Mouse (Mus musculus) layer of hippocampus, adult 8-10 months (tissue): ENCODE data around the gene Ly6g6e. TPM values are rescaled to one million over a fixed set of nuclear protein-coding genes. Genes with fewer than 3 reads are reported as not detected.
"Not testable (repeated sequence)": the region's sequence is repeated elsewhere in the genome, so short reads cannot be mapped to it uniquely, and the experiment has no call there.

Experiments
- DNase-seq, 2 experiments: peaks; one replicate each; pipeline ENCODE4 v3.0.0; 2022; ENCODE audit warnings: low spot score in 2 of 2
- total RNA-seq, 4 experiments: library from RNA; stranded (reverse); gene quantifications; 2 replicates each; pipeline ENCODE4 v1.2.4; 2022

The Ly6g6e gene
- total RNA-seq, 4 experiments from 2014 or later = 4.6 to 7.1 (median 5.6) TPM

DNA sequence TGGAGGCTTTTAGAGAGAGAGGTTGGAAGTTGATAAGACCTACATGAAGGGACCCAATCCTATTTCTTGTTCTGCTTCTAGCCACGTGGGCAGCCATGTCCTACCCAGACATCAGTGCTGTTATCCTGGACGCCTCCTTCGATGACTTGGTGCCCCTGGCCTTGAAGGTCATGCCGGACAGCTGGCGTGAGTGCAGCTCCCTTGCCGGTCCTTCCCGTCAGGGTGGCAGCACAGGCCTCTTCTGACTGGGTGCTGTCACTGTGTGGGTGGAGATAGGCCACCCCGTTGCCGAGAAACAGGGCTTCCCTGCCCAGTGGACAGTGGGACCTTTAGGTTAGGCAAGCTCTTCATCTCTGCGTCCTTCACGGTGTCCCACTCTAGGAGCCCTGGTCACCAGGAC, 24.5 kb downstream of the Ly6g6e start:
- no peak for DNase-seq

DNA sequence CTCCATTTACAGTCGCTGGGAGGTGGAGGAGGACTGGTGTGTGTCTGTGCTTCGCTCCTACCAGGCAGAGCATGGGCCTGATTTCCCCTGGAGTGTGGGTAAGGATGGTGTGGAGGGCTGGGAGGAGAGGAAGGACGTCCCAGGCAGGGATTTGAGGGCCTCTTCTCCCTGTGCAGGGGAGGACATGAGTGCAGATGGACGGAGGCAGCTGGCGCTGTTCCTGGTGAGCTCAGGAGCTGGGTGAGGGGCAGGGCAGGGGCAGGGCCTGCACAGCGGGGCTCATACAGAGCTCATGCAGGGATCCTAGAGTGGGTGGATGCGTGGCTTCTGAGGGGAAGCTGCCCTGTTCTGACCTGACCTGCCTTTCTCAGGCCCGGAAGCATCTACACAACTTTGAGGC, 25.6 kb downstream of the Ly6g6e start:
- no peak for DNase-seq

DNA sequence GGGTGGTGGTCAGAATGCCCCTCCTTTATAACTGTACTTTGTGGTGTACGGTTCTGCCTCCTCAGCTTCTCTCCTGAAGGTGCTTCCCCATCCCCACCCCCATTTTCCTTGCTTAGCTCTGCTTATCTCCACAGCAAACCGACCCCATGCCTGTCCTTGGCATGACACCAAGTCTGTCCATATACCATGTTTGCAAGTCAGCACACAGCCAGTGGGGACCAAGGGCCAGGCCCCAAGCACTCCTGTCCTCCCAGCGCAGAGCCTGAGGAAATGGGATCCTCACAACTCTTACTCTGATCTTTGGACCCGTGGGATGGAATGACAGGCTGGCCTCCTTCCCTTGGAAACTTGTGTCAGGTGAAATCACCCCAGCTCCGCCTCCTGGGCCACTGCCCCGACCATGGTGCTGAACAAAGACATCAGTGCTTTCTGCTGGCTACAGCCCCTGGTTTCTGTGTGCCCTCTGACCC, 26.6 kb downstream of the Ly6g6e start:
- no peak for DNase-seq

DNA sequence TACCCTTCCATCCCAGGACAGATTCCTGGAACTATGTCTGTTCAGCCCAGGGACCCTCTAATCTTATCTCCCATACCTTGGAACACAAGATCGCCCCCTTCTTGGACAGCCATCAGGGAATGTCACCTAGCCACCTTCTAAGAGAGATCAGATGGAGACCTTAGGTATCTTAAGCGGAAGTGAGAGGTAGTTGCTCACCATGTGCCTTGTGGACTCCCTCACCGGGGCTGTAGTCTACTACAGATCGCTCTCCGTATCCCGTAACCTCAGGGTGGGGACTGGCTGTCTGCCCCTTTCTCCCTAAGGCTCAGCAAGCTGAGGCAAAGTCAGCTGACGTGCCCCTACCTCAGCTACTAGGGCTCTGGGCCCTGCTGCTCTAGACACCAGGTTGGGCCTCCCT, 27.4 kb downstream of the Ly6g6e start:
- DNase-seq = no peak

DNA sequence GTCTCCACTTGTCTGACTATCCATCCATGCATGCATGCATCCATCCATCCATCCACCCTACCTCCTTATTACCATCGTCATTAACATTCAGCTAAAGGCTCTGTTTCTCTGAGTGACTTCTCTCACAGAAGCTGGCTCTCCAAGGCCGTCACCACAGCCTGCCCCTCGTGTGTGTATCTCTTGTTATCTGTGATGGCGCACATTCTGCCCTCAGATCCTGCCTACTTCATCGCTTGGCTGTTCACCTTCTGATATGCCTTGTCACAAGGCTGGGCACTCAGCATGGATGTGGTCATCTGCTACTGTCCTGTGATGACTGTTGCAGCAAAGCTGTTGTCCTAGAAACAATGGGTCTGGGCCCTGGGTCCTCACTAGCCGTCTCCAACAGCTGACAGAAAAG, 28.1 kb downstream of the Ly6g6e start:
- DNase-seq = no peak

DNA sequence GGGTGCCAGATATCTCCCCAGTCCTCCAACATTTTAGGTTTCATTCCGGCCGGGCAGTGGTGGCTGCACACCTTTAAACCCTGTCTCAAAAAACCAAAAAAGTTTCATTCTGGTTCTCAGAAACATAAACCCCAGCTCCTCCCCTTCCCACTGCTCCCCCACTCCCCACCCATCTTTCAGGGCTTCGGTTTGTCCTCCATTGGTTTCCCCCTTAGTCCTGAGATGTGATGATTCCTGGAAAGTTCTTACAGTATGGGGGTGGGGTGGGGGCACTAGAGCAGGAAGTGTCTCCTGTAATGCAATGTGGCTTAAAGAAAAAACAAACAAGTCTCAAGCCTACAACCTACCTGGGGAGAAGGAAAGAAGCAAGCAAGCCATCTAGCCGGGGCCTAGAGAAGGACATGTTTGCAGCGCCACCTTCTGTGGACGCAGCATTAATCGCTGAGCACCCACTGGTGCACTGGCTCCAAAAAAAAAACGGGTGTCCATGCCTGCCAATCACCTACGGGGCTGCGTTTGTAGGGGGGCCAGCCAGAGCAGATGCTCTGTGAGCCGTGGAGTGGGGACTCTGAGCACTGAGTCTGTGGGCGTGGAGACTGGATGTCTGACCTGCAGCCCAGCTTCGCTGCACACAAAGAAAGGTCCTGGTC, 29.2 kb downstream of the Ly6g6e start:
- DNase-seq = no peak

DNA sequence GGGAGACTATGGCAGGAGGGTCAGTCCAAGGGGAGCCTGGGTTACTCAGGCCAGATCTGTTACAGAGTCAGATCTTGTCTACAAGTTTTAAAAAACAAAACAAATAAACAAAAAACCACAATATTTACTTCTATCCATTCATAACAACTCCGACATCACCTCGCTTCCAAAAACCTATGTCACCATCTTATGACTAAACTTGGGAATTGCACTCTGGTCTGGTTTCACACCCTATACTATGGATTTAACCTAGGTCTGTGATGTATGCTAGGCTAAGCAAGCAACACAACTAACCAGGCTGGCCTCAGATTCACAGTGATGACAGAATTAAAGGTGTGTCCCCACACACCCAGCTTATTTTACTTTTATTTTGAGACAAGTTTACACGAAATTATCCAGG, 29.8 kb downstream of the Ly6g6e start:
- DNase-seq = no peak

DNA sequence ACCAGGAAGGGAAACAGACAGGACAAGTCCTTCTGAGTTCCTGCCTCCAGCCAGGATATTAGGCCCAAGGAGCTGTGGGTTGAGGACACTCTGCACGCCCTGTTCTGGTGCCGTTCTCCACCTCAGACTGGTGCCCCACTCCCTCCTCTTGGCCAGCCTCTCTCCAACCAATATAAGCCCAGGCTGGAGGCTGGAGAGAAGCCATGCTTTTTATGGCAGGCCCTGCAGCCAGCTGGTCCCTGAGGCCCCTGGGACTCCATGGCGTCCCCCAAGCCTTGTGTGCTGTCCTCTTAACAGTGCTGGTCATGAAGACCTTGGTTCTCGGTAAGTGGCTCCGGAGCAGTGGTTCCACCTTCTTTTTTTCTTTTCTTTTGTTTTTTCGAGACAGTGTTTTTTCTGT, 31.4 kb downstream of the Ly6g6e start, which contains the start of gene Ly6g5c:
Gene Ly6g5c (plus strand): TSS at position 183 of the 400 bp plus-strand sequence.
- no peak for DNase-seq

DNA sequence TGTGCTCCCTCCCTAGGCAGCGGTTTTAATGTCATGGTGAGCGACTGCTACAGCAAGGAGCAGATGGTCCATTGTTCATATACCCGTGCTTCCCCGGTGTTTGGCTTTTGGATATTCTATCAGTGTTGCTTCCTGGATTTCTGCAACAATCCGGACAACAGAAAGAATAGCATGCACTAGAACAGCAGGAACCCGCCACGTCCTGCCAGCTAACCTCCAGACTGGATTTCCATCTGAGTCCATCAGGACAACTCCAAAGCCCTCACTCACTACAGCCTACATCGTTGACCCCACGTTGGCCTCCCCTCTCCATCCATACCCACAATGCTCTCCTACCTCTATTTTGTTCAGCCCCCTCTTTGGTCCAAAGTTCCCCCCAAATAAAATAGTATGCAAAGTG, 35.1 kb downstream of the Ly6g6e start:
- no peak for DNase-seq

DNA sequence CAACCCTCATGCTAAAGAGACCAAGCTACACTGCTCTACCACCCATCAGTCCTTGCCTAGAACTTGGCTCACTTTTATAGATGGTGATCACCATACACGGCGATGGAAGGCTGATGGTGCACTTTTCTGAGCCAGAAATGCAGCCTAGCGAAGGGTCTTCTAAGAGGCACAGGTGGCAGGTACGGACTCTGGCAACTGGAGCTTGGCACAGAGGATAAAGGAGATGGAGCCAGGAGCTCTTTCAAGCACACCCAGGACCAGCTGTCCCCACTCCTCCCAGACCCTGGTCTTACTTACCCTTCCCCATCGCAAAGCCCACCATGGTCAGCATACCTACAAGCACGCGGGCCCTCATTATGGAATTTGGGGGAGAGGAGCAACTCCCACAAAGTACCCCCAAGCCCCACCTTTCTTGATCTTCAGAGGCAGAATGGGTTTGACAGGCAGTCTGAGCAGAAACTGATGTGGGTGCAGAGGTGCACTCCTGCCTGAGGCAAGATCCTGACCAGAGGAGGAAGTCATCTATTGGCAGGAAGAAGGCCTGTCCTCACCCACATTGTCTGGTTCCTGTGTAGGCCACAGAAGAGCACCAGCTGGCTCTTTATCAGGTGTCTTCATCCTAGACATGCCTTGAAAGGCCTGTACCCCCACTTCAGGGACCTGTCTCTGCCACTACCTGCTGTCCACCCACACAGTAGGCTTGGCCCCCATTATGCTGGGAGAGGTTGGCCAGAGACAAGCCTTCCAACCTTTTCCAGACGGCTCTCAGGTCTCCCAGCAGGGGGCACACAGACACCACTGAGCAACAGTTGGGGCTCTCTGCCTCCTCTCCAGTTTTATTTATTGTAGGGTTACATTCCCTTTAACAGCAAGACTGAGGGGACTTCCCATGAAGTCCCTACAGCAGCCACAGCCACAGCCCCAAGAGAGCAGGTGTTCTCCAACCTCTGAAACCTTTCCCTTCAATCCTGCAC, 38.6 kb downstream of the Ly6g6e start, which contains the start of gene Ly6g5b:
Gene Ly6g5b (minus strand): TSS at position 383 of the 974 bp plus-strand sequence.
- DNase-seq = no peak

DNA sequence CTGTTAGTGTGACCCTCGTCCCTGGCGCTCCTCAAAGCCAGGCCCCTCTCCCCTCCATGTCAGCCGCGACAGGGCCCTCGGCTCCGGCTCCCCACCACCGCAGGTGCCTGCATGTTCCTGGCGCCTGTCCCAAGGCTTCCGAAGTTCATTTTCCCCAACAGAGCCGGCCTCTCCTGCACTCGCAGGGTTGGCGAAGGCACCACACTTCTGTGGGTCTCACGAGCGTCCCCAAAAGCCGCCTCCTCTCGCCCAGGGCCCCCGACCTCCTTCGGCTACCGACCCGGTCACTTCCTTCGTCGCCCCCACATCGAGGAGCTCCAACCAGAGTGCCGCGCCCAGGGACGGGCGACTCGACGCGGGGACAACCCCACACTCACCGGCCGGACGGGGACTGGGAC, 44.0 kb downstream of the Ly6g6e start:
- peak in 1 of 2 experiments; percentile 33 for DNase-seq

DNA sequence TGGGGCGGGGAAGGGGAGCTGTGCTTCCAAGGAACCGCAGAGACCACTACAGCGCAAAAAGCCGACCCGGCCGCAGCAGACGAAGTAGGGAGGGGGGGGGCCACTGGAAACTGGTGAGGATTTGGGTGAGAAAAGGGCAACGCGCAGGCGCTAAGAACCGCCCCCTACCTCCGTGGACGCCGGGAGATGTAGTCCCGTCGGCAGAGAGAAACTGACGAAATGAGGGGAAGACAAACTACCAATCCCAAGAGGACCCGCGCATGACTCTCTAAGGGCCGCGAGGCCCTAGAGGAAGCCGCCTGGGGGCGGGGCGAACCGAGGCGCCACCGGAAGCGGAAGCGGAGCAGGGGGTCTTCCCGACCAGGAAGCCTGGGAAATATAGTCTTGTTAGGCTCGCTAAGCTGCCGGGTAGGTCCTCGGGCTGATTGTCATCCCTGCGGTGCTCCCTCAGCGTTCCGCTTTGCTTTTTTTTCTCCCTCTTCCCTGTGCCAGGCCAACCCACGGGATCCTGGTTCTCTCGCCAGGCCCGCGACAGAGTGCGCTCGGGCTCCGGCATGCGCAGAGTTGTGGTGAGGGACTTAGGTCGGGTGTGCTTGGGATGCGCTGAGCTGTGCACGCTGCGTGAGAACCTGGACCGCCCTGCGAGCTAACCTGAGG, 44.6 kb downstream of the Ly6g6e start, which contains the start of gene Gpank1:
Gene Gpank1 (plus strand): TSS at position 313 of the 657 bp plus-strand sequence.
- peak; percentile 98 for DNase-seq

DNA sequence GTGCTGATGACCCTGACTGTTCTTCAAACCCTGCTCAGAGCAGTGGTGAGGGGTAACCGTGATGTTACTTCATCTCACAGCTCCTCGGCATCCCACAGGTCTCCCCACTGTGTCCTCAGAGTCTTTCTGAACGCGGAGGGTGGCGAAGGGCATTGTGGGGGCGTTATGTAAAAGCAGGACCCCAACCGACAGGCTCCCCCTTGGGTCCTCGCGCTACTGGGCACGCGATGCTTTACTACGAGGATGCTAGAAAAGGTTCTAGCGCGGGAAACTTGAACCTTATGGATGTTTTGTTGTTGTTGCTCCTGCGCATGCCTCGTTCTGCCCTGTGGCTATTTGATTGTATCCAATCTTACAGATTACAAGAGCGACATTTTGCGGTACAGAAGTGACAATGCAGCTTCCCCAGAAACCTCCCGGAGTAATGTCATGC, 45.2 kb downstream of the Ly6g6e start, which contains the start of gene Csnk2b:
Gene Csnk2b (minus strand): TSS at position 183 of the 433 bp plus-strand sequence.
- peak; percentile 64 to 69 for DNase-seq

DNA sequence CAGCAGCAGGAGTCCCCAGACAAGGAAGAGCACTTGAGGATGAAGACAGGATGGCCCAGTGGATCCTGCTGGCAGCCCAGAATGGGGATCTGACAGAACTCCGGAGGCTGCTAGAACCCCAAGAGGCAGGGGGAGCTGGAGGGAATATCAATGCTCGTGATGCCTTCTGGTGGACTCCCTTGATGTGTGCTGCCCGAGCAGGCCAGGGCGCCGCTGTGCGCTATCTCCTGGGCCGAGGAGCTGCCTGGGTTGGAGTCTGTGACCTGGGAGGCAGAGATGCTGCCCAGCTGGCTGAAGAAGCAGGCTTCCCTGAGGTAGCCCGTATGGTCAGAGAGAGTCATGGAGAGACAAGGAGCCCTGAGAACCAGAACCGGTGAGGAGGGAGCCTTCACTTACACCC, 46.6 kb downstream of the Ly6g6e start:
- DNase-seq = not testable (repeated sequence)

DNA sequence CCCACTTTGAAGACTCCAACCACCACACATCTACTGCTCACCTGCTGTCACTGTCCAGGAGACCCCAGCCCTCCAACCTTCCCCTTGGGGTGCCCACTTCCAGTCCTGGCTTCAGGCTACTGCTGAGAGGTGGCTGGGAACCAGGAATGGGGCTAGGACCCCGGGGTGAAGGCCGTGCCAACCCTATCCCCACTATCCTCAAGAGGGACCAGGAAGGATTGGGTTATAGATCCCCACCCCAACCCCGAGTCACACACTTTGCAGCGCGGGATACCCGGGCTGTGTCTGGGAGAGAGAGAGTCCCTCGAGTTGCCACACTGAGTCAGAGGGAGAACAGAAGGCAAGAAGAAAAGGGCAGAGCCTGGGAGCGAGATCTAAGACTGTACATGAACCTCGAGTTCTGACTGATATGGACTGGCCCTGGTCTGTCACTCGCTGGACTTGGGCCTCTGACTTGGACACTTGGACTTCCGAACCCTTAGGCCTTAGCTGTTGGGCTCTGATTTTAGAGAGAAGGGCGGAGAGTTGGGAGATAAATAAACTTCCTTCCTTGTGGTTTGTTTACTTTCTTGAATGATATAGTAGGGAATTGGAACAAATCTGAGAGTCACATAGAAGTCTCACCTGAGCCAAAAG, 47.7 kb downstream of the Ly6g6e start:
- DNase-seq = not testable (repeated sequence)

DNA sequence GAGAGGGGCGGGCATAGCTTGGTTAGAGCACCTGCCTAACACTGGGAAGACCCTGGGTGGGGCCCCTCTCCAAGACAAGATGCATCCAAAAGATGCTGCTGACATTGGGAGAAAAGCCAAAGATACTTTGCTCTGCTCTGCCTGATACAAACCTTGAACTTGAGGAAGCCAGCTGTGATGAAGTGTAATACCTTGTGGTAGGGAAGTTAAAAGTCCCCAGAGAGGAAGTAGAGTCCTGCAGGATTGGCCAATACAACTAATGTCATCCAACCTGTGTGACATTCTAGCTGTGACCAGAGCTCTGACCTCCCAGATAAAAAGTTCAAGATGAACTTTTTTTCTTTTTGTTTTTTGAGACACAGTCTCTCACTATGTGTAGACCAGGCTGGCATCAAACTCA, 48.4 kb downstream of the Ly6g6e start:
- DNase-seq = no peak

DNA sequence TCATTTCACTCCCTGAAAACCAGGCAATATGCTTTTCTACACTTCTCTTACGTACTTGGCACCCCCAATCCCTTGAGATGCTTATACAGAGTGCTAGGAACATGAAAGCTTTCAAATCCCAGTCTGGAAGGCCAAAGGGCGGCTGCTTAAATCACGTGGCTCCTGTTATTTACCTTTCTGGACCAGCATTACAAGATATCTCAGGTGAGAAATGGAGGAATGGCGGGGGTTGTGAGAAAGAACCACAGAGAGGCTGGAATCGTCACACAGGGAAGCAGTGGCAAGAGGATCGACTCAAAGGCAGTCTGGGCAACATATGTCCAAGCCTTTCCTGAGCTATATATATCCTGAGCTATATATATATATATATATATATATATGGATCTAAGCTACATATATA, 48.9 kb downstream of the Ly6g6e start:
- DNase-seq = no peak

DNA sequence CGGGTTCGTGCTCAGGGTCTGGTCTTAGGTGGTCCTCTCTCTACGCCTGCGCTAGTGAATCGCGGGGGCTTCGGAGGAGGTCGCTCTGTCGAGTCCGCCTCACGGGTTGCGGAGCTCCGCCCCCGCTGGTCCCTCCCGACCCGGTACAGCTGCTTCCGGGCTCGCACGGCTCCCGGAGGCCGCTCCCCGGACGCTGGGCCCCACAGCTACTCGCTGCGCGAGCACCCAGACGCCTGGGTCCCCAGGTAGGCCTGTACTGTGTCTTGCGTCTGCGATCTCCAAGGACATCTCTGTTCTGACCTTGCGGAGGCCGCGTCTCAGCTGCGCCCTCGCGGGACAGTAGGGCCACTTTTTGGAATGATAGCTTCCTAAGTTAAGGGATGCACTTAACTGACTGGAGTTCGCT, 49.5 kb downstream of the Ly6g6e start, which contains the start of gene D17H6S53E:
Gene D17H6S53E (plus strand): TSS at position 168 of the 406 bp plus-strand sequence.
- peak; percentile 58 to 62 for DNase-seq

DNA sequence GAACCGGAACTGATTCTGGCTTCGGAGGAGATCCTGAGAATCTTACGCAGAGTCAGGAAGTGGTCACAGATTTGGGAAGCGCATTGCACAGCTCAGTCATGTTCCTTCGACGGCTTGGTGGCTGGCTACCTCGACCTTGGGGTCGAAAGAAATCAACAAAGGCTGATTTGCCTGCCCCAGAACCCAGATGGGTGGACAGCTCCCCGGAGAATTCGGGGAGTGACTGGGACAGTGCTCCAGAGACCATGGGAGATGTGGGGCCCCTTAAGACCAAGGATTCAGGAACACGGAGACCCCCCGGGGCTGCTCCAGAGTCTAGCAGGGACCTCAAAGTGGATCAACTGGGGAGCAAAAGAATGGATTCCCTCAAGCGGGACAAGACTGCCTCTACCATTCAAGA, 50.3 kb downstream of the Ly6g6e start:
- DNase-seq = no peak
